Mouse (Mus musculus): Measurements from ENCODE around the gene Scgb1b3.

Gene Scgb1b3

DNA sequence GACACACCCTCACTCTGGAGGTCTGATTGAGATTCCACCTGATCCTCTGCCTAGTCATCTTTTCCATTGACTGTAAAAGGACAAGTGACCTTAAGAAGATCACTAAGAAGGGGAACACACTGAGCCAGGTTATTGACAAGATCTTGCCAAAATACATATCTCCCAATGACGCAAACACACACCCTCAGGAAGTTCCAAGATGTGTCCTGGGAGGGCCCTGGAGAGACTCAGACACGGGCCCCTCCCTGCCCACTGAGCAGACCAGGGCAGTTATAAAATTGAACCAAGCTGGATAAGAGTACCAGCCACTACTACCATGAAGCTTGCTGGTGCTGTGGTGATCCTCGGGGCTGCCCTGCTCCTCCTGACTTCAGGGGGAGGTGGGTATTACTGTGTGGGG, at the start of gene Scgb1b3:
Scgb1b3 (plus strand) TSS at position 301 of the 400 bp plus-strand sequence.
- DNase-seq: no peak

DNA sequence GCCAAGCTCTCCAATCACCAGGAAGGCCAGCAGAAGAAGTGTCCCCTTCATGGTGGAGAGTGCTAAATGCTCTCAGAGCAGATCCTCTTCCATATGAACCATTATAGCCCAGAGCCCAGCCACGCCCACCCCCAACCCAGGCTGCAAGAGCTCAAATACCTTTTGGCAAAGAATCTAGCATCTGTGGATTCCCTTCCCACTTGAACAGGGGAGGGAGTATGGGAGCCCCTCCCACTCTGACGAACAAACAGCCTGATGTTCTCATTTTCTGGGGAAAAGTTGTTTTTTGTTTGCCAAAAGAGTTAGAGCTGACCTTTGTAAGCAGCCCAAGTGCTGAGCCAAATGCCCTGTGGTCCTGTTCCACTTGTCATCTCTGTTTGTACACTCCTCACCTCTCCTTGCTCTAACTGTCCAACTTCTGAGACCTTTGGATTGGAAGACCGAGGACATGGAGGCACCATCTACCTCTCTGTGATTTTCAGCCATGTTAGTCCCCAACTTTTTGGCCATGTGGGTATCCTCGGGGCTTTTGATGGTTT, 13.3 kb upstream of the Scgb1b3 start, which contains the start of gene Scgb2b3:
Scgb2b3 (minus strand) TSS at position 51 of the 539 bp plus-strand sequence.
- no peak for DNase-seq

Data from kidney, postnatal 10 days (tissue).